Mouse (Mus musculus) testis, adult 2 months (tissue): ENCODE data around the gene E2f4.

Experiments
- CTCF ChIP-seq: fragments of 200-500 bp; IDR thresholded peaks from 2 replicates; pipeline ENCODE4 v1.5.1; 2012; ENCODE audit warnings: low read depth, mild to moderate bottlenecking, inconsistent platforms, low read length, moderate library complexity; ENCODE audit not compliant: control insufficient read depth, insufficient read depth, insufficient replicate concordance
- POLR2A ChIP-seq: fragments of 200-500 bp; IDR thresholded peaks from 2 replicates; pipeline ENCODE4 v1.6.1; 2012; ENCODE audit warnings: low read depth, mild to moderate bottlenecking, inconsistent platforms, low read length, moderate library complexity; ENCODE audit not compliant: control insufficient read depth

GRCm38 (mm10) chr8:105269461-105269947, 28.0 kb upstream of the E2f4 start, which contains the start of gene Hsf4:
- TF ChIP-seq CTCF (no peak), POLR2A (no peak)
